Mouse (Mus musculus): ENCODE results near the gene Sema4b. TPM values are rescaled to one million over a fixed set of nuclear protein-coding genes. Genes with fewer than 3 reads are reported as not detected.

The Sema4b gene
- polyA plus RNA-seq, 1 experiment from 2014 or later, result 12.9 TPM

DNA sequence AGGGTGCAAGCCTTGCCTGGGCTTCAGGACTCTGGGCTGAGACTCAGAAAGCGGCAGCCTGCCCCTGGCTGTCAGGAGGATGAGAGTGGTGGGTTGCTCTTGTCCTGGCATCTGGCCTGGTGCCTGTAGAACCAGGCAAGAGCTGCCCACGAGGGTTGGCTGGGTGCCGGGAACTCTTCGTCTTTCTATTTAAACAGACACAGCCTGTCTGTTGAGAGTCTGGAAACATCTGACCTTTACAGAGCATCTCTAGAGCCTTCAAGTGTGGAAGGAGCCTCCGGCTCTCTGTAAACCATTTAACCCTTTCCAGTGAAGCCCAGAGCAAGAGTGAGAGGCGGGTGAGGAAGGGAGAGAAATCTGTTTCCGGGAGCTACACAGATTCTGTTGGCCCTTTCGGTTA, 15.3 kb upstream of the Sema4b start:
- ATAC-seq (replicated peaks; ENCODE audit: low FRiP score) (no peak), DNase-seq (ENCODE audit: low spot score) (no peak)
- Histone ChIP-seq H3K9me3 (ENCODE audit: control insufficient read depth, low read length) (no peaks in the 10 kb centered on the region), H3K27ac (ENCODE audit: low read depth, low read length) (no peak overlapping the region), H3K36me3 (ENCODE audit: control insufficient read depth, insufficient read depth, low read length) (no peaks in the 10 kb centered on the region), H3K4me1 (replicated peaks; ENCODE audit: control insufficient read depth, insufficient read depth, low read length) (peaks cover 8% of the 10 kb centered on the region), H3K4me2 (no peak overlapping the region), H3K4me3 (ENCODE audit: low read depth, low read length) (no peak overlapping the region), H3K9ac (ENCODE audit: low read depth, low read length) (no peak overlapping the region), H3K27me3 (replicated peaks; ENCODE audit: control insufficient read depth, insufficient read depth, low read length) (no peaks in the 10 kb centered on the region)
- 54% methylated on average over 8 of the region's 8 CpGs for WGBS

DNA sequence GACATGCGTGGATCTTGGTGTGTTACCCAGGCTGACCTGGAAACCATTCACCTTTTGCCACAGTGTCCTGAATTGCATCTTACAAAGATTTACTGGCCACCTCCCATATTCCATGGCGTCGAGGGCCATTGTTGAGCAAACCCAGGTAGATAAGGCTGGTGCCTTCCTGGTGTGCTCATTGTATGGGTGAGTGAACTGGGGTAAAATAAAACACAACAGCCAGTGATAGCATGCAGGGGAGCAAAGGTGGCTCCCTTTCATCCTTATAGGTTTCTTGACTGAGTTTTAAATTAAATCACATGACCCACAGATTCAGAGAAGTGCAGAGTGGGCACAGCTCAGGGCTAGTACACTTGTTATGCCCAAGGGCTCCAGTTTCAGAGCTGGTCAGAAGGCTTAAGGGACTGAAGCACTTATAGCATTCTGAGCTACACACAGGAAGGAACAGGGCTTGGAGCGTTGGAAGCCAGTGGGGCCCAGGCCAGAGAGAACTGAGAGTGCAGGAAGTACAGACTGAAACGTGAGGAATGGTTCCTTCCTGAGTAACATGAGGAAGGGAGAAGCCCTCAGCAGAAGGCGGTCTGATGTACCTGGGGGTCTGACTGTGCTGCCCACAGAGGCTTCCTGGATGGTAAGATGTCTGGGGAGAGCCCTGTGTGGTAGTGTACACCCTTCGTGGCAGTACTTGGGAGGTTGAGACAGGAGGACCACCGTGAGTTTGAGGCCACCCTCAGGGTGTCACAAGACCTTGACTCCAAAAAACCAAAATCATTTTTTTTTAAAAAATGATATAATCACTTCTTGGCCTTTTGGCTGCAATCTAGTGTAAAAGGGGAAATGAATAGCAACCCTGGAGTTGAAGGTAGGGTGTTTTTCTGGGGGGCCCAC, 14.3 kb upstream of the Sema4b start:
- Histone ChIP-seq H3K27ac (ENCODE audit: low read depth, low read length) (no peak overlapping the region), H3K9ac (ENCODE audit: low read depth, low read length) (no peak overlapping the region), H3K4me2 (no peak overlapping the region), H3K27me3 (replicated peaks; ENCODE audit: control insufficient read depth, insufficient read depth, low read length) (no peaks in the 10 kb centered on the region), H3K9me3 (ENCODE audit: control insufficient read depth, low read length) (no peaks in the 10 kb centered on the region), H3K4me1 (replicated peaks; ENCODE audit: control insufficient read depth, insufficient read depth, low read length) (peaks cover 3% of the 10 kb centered on the region; the same call in 1 of the 2 replicates), H3K4me3 (ENCODE audit: low read depth, low read length) (no peak overlapping the region), H3K36me3 (ENCODE audit: control insufficient read depth, insufficient read depth, low read length) (no peaks in the 10 kb centered on the region)
- WGBS, result 56% methylated on average over 8 of the region's 8 CpGs
- ATAC-seq (replicated peaks; ENCODE audit: low FRiP score), result no peak
- no peak for DNase-seq (ENCODE audit: low spot score)

DNA sequence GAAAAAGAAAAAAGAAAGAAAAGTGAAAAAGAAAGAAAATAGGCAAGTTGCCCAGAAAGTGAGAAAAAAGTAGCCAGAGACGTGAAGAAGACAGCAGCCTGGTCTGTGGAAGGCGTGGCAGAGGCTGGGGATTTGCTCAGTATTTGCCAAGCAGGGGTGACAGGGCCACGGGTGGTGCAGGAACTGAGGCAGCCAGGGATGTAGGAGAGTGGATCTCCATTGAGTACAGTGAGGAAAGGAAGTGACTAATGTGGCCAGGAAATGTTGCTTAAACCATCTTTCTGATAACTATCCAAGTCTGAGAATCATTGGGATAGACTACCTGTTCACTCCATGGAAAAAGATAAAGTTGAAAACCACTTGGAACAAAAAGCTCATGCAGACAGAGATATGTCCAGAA, 10.5 kb upstream of the Sema4b start:
- Histone ChIP-seq H3K4me1 (replicated peaks; ENCODE audit: control insufficient read depth, insufficient read depth, low read length) (peaks cover 6% of the 10 kb centered on the region), H3K9me3 (ENCODE audit: control insufficient read depth, low read length) (no peaks in the 10 kb centered on the region), H3K36me3 (ENCODE audit: control insufficient read depth, insufficient read depth, low read length) (no peaks in the 10 kb centered on the region), H3K4me2 (no peak overlapping the region), H3K27me3 (replicated peaks; ENCODE audit: control insufficient read depth, insufficient read depth, low read length) (no peaks in the 10 kb centered on the region), H3K27ac (ENCODE audit: low read depth, low read length) (no peak overlapping the region), H3K9ac (ENCODE audit: low read depth, low read length) (no peak overlapping the region), H3K4me3 (ENCODE audit: low read depth, low read length) (no peak overlapping the region)
- 48% methylated on average over 3 of the region's 3 CpGs for WGBS
- DNase-seq (ENCODE audit: low spot score) (no peak), ATAC-seq (replicated peaks; ENCODE audit: low FRiP score) (no peak)

DNA sequence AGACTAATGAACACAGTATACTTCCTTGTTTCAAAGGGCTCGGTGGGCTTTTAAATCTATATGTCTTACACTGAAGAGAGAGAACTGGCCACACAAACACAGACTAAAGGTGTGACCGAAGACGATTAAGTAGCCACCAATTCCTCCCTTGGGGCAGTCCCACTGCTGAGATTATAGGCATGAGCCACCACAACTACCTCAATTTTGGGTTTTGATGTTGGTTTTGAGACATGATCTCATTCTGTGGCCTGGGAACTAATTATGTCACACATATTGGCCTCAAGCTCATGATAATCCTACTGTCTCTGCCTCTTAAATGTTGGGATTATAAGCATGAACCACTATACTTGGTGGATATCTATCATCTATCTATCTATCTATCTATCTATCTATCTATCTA, 9.2 kb upstream of the Sema4b start:
- H3K9ac ChIP-seq (ENCODE audit: low read depth, low read length), result no peak overlapping the region
- no peak overlapping the region for H3K27ac ChIP-seq (ENCODE audit: low read depth, low read length)
- WGBS, result 89% methylated on average over 3 of the region's 3 CpGs
- no peaks in the 10 kb centered on the region for H3K27me3 ChIP-seq (replicated peaks; ENCODE audit: control insufficient read depth, insufficient read depth, low read length)
- no peaks in the 10 kb centered on the region for H3K9me3 ChIP-seq (ENCODE audit: control insufficient read depth, low read length)
- ATAC-seq (replicated peaks; ENCODE audit: low FRiP score) (no peak), DNase-seq (ENCODE audit: low spot score) (no peak)
- H3K4me1 ChIP-seq (replicated peaks; ENCODE audit: control insufficient read depth, insufficient read depth, low read length), result peaks cover 9% of the 10 kb centered on the region
- no peak overlapping the region for H3K4me2 ChIP-seq
- H3K36me3 ChIP-seq (ENCODE audit: control insufficient read depth, insufficient read depth, low read length), result no peaks in the 10 kb centered on the region
- no peak overlapping the region for H3K4me3 ChIP-seq (ENCODE audit: low read depth, low read length)

DNA sequence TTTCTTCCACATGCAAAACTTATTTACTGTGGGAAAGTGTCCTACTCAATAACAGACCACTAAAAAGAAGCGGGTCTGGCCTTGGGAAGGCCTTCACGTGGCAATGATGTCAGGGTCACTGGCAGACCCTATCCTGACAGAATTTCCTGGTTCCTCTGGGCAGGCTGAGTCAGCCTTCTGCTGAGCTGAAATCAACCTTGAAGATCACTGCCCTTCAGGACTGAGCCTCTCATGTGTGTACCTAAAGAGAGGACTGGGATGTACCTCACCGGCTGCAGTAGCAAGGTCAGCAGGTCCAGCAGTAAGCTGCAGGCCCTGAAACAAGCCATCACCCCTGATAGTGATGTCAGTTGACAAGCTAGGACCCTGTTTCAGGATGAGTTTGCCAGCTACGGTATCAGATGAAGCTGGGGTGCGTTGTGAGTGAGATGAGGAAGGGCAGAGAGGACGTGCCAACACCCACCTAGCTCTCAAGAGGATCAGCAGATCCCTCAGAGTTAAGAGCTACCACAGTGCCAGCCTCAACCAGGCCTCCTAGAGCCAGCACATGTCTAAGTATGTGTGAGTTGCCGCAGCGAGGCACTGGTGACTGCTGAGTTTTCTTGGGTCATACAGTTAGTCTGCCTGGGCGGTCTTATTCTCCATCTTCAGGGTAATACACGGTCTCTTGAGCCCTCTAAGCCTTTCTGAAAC, 8.5 kb upstream of the Sema4b start:
- ATAC-seq (replicated peaks; ENCODE audit: low FRiP score) (no peak), DNase-seq (ENCODE audit: low spot score) (no peak)
- WGBS, result 82% methylated on average over 10 of the region's 10 CpGs
- no peak overlapping the region for H3K27ac ChIP-seq (ENCODE audit: low read depth, low read length)
- no peak overlapping the region for H3K4me2 ChIP-seq
- H3K27me3 ChIP-seq (replicated peaks; ENCODE audit: control insufficient read depth, insufficient read depth, low read length), result no peaks in the 10 kb centered on the region
- no peak overlapping the region for H3K4me3 ChIP-seq (ENCODE audit: low read depth, low read length)
- H3K9me3 ChIP-seq (ENCODE audit: control insufficient read depth, low read length), result no peaks in the 10 kb centered on the region
- H3K36me3 ChIP-seq (ENCODE audit: control insufficient read depth, insufficient read depth, low read length), result no peaks in the 10 kb centered on the region
- peaks cover 9% of the 10 kb centered on the region for H3K4me1 ChIP-seq (replicated peaks; ENCODE audit: control insufficient read depth, insufficient read depth, low read length)
- H3K9ac ChIP-seq (ENCODE audit: low read depth, low read length), result no peak overlapping the region

DNA sequence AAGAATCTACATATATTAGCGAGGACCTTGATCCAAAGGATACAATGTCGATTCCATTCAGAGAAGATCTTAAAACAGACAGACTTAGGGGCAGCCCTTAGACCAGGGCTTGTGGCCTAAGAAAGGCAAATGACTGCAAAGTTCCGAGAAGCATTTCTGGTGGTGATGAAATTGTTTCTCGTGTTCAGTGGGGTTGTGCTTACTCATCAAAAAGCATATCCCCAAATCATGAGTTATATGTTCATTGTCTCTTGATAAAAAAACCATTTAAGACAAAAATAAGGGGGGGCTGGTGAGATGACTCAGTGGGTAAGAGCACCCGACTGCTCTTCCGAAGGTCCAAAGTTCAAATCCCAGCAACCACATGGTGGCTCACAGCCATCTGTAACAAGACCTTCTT, 7.3 kb upstream of the Sema4b start:
- no peak overlapping the region for H3K9ac ChIP-seq (ENCODE audit: low read depth, low read length)
- no peak overlapping the region for H3K4me2 ChIP-seq
- no peak for DNase-seq (ENCODE audit: low spot score)
- 88% methylated on average over 6 of the region's 6 CpGs for WGBS
- H3K9me3 ChIP-seq (ENCODE audit: control insufficient read depth, low read length), result no peaks in the 10 kb centered on the region
- no peak for ATAC-seq (replicated peaks; ENCODE audit: low FRiP score)
- H3K4me1 ChIP-seq (replicated peaks; ENCODE audit: control insufficient read depth, insufficient read depth, low read length), result peaks cover 9% of the 10 kb centered on the region
- H3K4me3 ChIP-seq (ENCODE audit: low read depth, low read length), result no peak overlapping the region
- no peaks in the 10 kb centered on the region for H3K36me3 ChIP-seq (ENCODE audit: control insufficient read depth, insufficient read depth, low read length)
- no peaks in the 10 kb centered on the region for H3K27me3 ChIP-seq (replicated peaks; ENCODE audit: control insufficient read depth, insufficient read depth, low read length)
- H3K27ac ChIP-seq (ENCODE audit: low read depth, low read length), result no peak overlapping the region

DNA sequence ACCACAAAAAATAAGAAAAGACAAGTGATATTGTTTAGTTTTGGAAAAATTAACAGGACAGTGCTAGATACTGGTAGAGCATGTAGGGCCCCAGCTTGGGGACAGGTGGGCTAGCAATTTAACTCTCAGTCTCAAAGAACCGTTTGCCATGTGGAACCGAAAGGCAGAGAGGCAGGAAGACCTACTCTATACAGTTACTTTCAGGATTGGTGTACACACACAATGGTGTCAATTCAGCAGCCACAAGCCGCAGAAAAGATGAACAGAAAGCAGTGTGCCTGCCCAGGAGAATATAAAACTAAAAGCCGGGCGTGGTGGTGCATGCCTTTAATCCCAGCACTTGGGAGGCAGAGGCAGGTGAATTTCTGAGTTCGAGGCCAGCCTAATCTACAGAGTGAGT, 6.9 kb upstream of the Sema4b start:
- no peaks in the 10 kb centered on the region for H3K27me3 ChIP-seq (replicated peaks; ENCODE audit: control insufficient read depth, insufficient read depth, low read length)
- 91% methylated on average over 6 of the region's 6 CpGs for WGBS
- H3K4me2 ChIP-seq, result no peak overlapping the region
- peaks cover 11% of the 10 kb centered on the region for H3K4me1 ChIP-seq (replicated peaks; ENCODE audit: control insufficient read depth, insufficient read depth, low read length)
- H3K36me3 ChIP-seq (ENCODE audit: control insufficient read depth, insufficient read depth, low read length), result no peaks in the 10 kb centered on the region
- no peaks in the 10 kb centered on the region for H3K9me3 ChIP-seq (ENCODE audit: control insufficient read depth, low read length)
- no peak overlapping the region for H3K27ac ChIP-seq (ENCODE audit: low read depth, low read length)
- DNase-seq (ENCODE audit: low spot score) (no peak), ATAC-seq (replicated peaks; ENCODE audit: low FRiP score) (no peak)
- H3K4me3 ChIP-seq (ENCODE audit: low read depth, low read length), result no peak overlapping the region
- no peak overlapping the region for H3K9ac ChIP-seq (ENCODE audit: low read depth, low read length)

DNA sequence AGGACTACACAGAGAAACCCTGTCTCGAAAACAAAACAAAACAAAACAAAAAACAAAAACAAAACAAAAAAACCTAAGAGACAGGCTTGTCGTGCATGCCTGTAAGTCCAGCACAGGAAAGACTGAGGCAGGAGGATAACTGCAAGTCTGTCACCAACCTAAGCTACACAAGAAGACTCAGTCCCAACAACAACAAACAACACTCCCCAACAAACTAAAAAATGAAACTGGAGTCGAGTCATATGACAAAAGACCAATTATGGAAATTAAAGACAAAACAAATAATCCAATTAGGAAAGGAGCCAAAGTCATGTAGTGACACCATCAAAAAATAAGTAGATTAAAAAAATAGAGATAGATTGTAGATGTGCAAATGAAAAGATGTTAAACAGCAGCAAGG, 6.4 kb upstream of the Sema4b start:
- Histone ChIP-seq H3K27ac (ENCODE audit: low read depth, low read length) (no peak overlapping the region), H3K9me3 (ENCODE audit: control insufficient read depth, low read length) (no peaks in the 10 kb centered on the region), H3K27me3 (replicated peaks; ENCODE audit: control insufficient read depth, insufficient read depth, low read length) (no peaks in the 10 kb centered on the region), H3K4me3 (ENCODE audit: low read depth, low read length) (no peak overlapping the region), H3K36me3 (ENCODE audit: control insufficient read depth, insufficient read depth, low read length) (no peaks in the 10 kb centered on the region), H3K4me2 (no peak overlapping the region), H3K4me1 (replicated peaks; ENCODE audit: control insufficient read depth, insufficient read depth, low read length) (peaks cover 15% of the 10 kb centered on the region), H3K9ac (ENCODE audit: low read depth, low read length) (no peak overlapping the region)
- ATAC-seq (replicated peaks; ENCODE audit: low FRiP score) (no peak), DNase-seq (ENCODE audit: low spot score) (no peak)
- 68% methylated on average over 3 of the region's 3 CpGs for WGBS

DNA sequence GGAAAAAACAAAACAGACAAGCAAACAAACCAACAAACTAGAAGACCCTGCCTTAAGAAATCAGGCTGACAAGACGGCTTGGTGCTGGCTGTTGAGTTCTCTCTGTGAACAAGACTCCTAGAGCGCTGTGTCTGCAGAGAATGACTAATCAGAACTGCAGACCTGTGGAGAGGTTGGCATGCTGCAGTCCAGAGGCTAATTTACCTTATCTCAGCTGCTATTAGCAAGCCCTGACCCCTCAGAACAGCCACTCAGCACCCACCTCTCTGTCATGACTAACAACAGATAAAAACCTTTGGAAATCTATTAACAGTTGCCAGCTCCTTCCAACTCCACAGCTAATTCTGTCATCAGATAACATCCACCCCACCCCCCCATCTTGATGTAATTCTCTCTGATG, 5.6 kb upstream of the Sema4b start:
- WGBS, result 25% methylated on average over 2 of the region's 2 CpGs
- ATAC-seq (replicated peaks; ENCODE audit: low FRiP score) (peak; percentile 22; the same call in 1 of the 2 replicates), DNase-seq (ENCODE audit: low spot score) (no peak)
- Histone ChIP-seq H3K4me3 (ENCODE audit: low read depth, low read length) (no peak overlapping the region), H3K27ac (ENCODE audit: low read depth, low read length) (no peak overlapping the region), H3K4me1 (replicated peaks; ENCODE audit: control insufficient read depth, insufficient read depth, low read length) (peaks cover 22% of the 10 kb centered on the region), H3K9ac (ENCODE audit: low read depth, low read length) (no peak overlapping the region), H3K36me3 (ENCODE audit: control insufficient read depth, insufficient read depth, low read length) (no peaks in the 10 kb centered on the region), H3K4me2 (no peak overlapping the region), H3K27me3 (replicated peaks; ENCODE audit: control insufficient read depth, insufficient read depth, low read length) (no peaks in the 10 kb centered on the region), H3K9me3 (ENCODE audit: control insufficient read depth, low read length) (no peaks in the 10 kb centered on the region)
